In the genomic region with DNA sequence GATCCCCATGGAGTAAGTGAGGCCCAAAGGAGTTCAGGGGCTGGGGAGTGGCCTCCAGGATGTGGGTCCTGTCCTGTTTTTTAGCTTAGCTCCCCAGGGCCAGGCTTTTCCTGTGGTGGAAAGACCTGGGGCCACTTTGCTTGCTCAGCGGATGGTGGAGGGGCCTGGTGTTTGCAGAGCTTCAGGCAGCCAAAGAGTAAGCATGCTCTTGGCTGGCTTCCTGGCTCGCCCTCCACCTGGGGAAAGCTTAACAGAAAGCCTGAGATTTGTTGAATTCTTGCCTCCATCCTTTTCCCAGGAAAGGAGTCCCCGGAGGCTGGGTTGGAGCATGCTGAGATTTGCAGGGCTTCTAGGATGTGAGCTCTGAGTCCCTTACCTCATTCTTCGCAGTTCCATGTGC, we compare ENCODE assay signal across 13 mouse cellular contexts. TPM values are rescaled to one million over a fixed set of nuclear protein-coding genes. Genes with fewer than 3 reads are reported as not detected.
DNase-seq lines count a peak whose midpoint lies in the region; ATAC-seq and TF ChIP-seq lines count a peak whose summit lies in the region.
"Had no signal": no experiment of that assay in that cellular context is flagged by ENCODE, and none has a peak within 500 bp of the region (broad histone marks: within the 10 kb centered on the region; RNA-seq: fewer than 3 reads in every experiment).

No protein-coding gene starts in this region.

- no peak overlapping the region for H3K9ac ChIP-seq in kidney, embryonic 14.5 days (ENCODE audit: low read depth, low read length)
- no peak overlapping the region for H3K9ac ChIP-seq in intestine, postnatal 0 days (ENCODE audit: low read depth, low read length)
- no peak overlapping the region for H3K9ac ChIP-seq in liver, embryonic 16.5 days (ENCODE audit: low read depth, low read length)

- ATAC-seq in kidney, embryonic 14.5 days (ENCODE audit: low FRiP score, low TSS enrichment) = no peak
- no peak for ATAC-seq in intestine, postnatal 0 days
- ATAC-seq in liver, embryonic 16.5 days (ENCODE audit: low read depth) = no peak
- ATAC-seq: forebrain, embryonic 14.5 days had no signal

- peak overlapping the region; percentile 94 for H3K27ac ChIP-seq in kidney, embryonic 14.5 days (ENCODE audit: low read depth, low read length)
- H3K27ac ChIP-seq in intestine, postnatal 0 days (ENCODE audit: low read depth, low read length) = peak overlapping the region; percentile 91
- peak overlapping the region; percentile 80 for H3K27ac ChIP-seq in liver, embryonic 16.5 days (ENCODE audit: low read length)

- no peaks in the 10 kb centered on the region for H3K27me3 ChIP-seq in kidney, embryonic 14.5 days (ENCODE audit: control insufficient read depth, insufficient read depth, low read length)
- H3K27me3 ChIP-seq in intestine, postnatal 0 days (replicated peaks; ENCODE audit: control insufficient read depth, insufficient read depth, low read length) = no peaks in the 10 kb centered on the region
- H3K27me3 ChIP-seq in liver, embryonic 16.5 days (ENCODE audit: control insufficient read depth, insufficient read depth, low read depth, low read length) = no peaks in the 10 kb centered on the region

- 68% methylated on average over 4 of the region's 4 CpGs for WGBS in kidney, embryonic 14.5 days
- 45% methylated on average over 4 of the region's 4 CpGs for WGBS in intestine, postnatal 0 days
- 65% methylated on average over 4 of the region's 4 CpGs for WGBS in liver, embryonic 16.5 days (ENCODE audit: insufficient replicate concordance)

- H3K4me3 ChIP-seq in kidney, embryonic 14.5 days (ENCODE audit: low read length) = no peak overlapping the region
- no peak overlapping the region for H3K4me3 ChIP-seq in intestine, postnatal 0 days (ENCODE audit: low read depth, low read length)
- no peak overlapping the region for H3K4me3 ChIP-seq in liver, embryonic 16.5 days (ENCODE audit: low read depth, low read length)

- TF ChIP-seq CTCF in intestine, postnatal 0 days (IDR thresholded peaks at IDR 0.05; ENCODE audit: low read depth) = no peak

- H3K9me3 ChIP-seq in kidney, embryonic 14.5 days (ENCODE audit: control insufficient read depth, low read length) = no peaks in the 10 kb centered on the region
- no peaks in the 10 kb centered on the region for H3K9me3 ChIP-seq in intestine, postnatal 0 days (ENCODE audit: control insufficient read depth)
- H3K9me3 ChIP-seq in liver, embryonic 16.5 days (replicated peaks; ENCODE audit: control insufficient read depth, low read length) = no peaks in the 10 kb centered on the region

- H3K36me3 ChIP-seq in kidney, embryonic 14.5 days (ENCODE audit: control insufficient read depth, insufficient read depth, low read length) = 0 out of 2 replicates have a peak, but pooled peaks cover 4% of the 10 kb centered on the region
- peaks cover 5% of the 10 kb centered on the region; the same call in 1 of the 2 replicates for H3K36me3 ChIP-seq in intestine, postnatal 0 days (ENCODE audit: control insufficient read depth, insufficient read depth)
- no peaks in the 10 kb centered on the region for H3K36me3 ChIP-seq in liver, embryonic 16.5 days (ENCODE audit: control insufficient read depth, insufficient read depth)

- DNase-seq in cerebellum, adult 11-12 months = peak; percentile 20
- DNase-seq in cerebellum, postnatal 10 days = no peak
- no peak for DNase-seq in kidney, postnatal 25 days
- no peak for DNase-seq in left cerebral cortex, adult 8-10 months (ENCODE audit: low spot score in 2 of 2)
- no peak for DNase-seq in gastrocnemius, adult 8-10 months (ENCODE audit: low spot score in 2 of 2)
- DNase-seq: lung, adult 2 months; spleen, adult 18-20 months; thymus, postnatal 36 days had no signal

- H3K4me1 ChIP-seq in kidney, embryonic 14.5 days (ENCODE audit: control insufficient read depth, insufficient read depth, low read length) = peaks cover 52% of the 10 kb centered on the region
- H3K4me1 ChIP-seq in intestine, postnatal 0 days (replicated peaks; ENCODE audit: control insufficient read depth, insufficient read depth, low read length) = peaks cover 25% of the 10 kb centered on the region; the same call in 1 of the 2 replicates
- peaks cover 33% of the 10 kb centered on the region for H3K4me1 ChIP-seq in liver, embryonic 16.5 days (ENCODE audit: control insufficient read depth, low read depth, low read length)

- no peak overlapping the region for H3K4me2 ChIP-seq in kidney, embryonic 14.5 days (replicated peaks; ENCODE audit: low read depth, low read length)
- H3K4me2 ChIP-seq in intestine, postnatal 0 days (replicated peaks; ENCODE audit: low read depth) = no peak overlapping the region; the same call in 1 of the 2 replicates
- H3K4me2 ChIP-seq in liver, embryonic 16.5 days (ENCODE audit: low read depth, low read length) = no peak overlapping the region

RNA-seq across cellular contexts. Expression of a gene that starts 2.6 kb away (rescaled TPM):
- 30.3 and 33.4 TPM in 2 replicates for polyA plus RNA-seq in kidney, embryonic 14.5 days (2014; fragmentation: Nextera tagmentation; extraction: Ambion mirVana)
- 26.7 and 33.0 TPM in 2 replicates for polyA plus RNA-seq in intestine, postnatal 0 days (2015; fragmentation: Nextera tagmentation; extraction: Ambion mirVana)
- 10.9 and 11.4 TPM in 2 replicates for polyA plus RNA-seq in liver, embryonic 16.5 days (2015; fragmentation: Nextera tagmentation; extraction: Ambion mirVana)
- total RNA-seq in left cerebral cortex, adult 8-10 months (2022) = 1 to 10 TPM; 3.4 to 8.4 (median 7.0) TPM
- total RNA-seq in gastrocnemius, adult 8-10 months (2022) = 1 to 10 TPM; 1.0 to 5.1 (median 3.1) TPM

RNA-seq across cellular contexts. Expression of a gene that starts 36.5 kb away (rescaled TPM):
- polyA plus RNA-seq in kidney, embryonic 14.5 days (2014; fragmentation: Nextera tagmentation; extraction: Ambion mirVana) = 3.2 and 3.5 TPM in 2 replicates
- 3.0 TPM in 2 replicates for polyA plus RNA-seq in intestine, postnatal 0 days (2015; fragmentation: Nextera tagmentation; extraction: Ambion mirVana)
- polyA plus RNA-seq in liver, embryonic 16.5 days (2015; fragmentation: Nextera tagmentation; extraction: Ambion mirVana) = 13.0 and 31.5 TPM in 2 replicates
- total RNA-seq in left cerebral cortex, adult 8-10 months (2022) = 10 to 100 TPM in 1 of 4 experiments, 1 to 10 TPM in 2, under 1 TPM in 1; 0.88 to 14.3 (median 6.5) TPM
- over 10,000 TPM; 31,851 to 38,724 (median 35,835) TPM for total RNA-seq in gastrocnemius, adult 8-10 months (2022)
- total RNA-seq: common myeloid progenitor, adult 5-6 weeks had no signal
